Mouse (Mus musculus): ENCODE measurements around the gene Tmem179. TPM values are rescaled to one million over a fixed set of nuclear protein-coding genes. Genes with fewer than 3 reads are reported as not detected.

Tmem179 gene
- total and polyA plus RNA-seq, 3 experiments: not detected

GRCm38 (mm10) chr12:112542920-112543300, 26.4 kb upstream of the Tmem179 start:
- Histone ChIP-seq H3K79me2 (replicated peaks; ENCODE audit: control insufficient read depth, extremely low read depth, insufficient read depth, poor library complexity, severe bottlenecking) (no peaks in the 10 kb centered on the region), H3K9ac (ENCODE audit: insufficient read depth, low read depth) (no peak overlapping the region), H3K27me3 (replicated peaks) (peaks cover 47% of the 10 kb centered on the region), H3K27ac (ENCODE audit: insufficient read depth, low read depth) (no peak overlapping the region), H3K36me3 (replicated peaks in 1 of 2; ENCODE audit: control insufficient read depth in 1 of 2, insufficient read depth in 1 of 2, low read length in 1 of 2) (no peaks in the 10 kb centered on the region), H3K4me3 (replicated peaks in 1 of 3; ENCODE audit: low read depth in 2 of 3, low read length in 2 of 3, poor library complexity in 1 of 3) (no peak overlapping the region), H3K4me1 (ENCODE audit: control insufficient read depth in 1 of 2, insufficient read depth in 2 of 2) (peaks cover 4 to 23% of the 10 kb centered on the region in 2 experiments), H3K9me3 (replicated peaks; ENCODE audit: low read length) (no peaks in the 10 kb centered on the region), H3K4me2 (ENCODE audit: insufficient read depth, low read depth, poor library complexity, severe bottlenecking) (0 out of 2 replicates have a peak overlapping the region, but pooled peaks have one; percentile 25)
- TF ChIP-seq ZNF384 (IDR thresholded peaks at IDR 0.05; ENCODE audit: low read depth, low read length): no peak
- TF ChIP-seq ZC3H11A (IDR thresholded peaks at IDR 0.05; ENCODE audit: low read depth, low read length): peak; percentile 46
- TF ChIP-seq PAX5 (IDR thresholded peaks at IDR 0.05; ENCODE audit: low read length): no peak
- TF ChIP-seq IRF4 (IDR thresholded peaks at IDR 0.05; ENCODE audit: low read depth, low read length): peak; percentile 24; the same call in 1 of the 2 replicates
- peak; percentile 96 for TF ChIP-seq RAD21 (IDR thresholded peaks at IDR 0.05; ENCODE audit: low read depth, low read length)
- peak; percentile 87 for TF ChIP-seq SMC3 (IDR thresholded peaks at IDR 0.05; ENCODE audit: low read depth, low read length)
- peak; percentile 73 to 97 for TF ChIP-seq CTCF (conservative IDR thresholded peaks at IDR 0.05 in 1 of 2, IDR thresholded peaks at IDR 0.05 in 1 of 2; ENCODE audit: low read depth in 2 of 2, low read length in 2 of 2)
- in situ Hi-C loops (cut with MboI; ENCODE audit: low pct_ligation_motif_present, low pct_unique_long_range_greater_than_20kb, low sequenced_read_pairs): loop anchor here (5.0 kb wide), 1 partner anchor 36 kb away; no protein-coding TSS in a partner anchor
- peak; percentile 83 for DNase-seq (ENCODE audit: extremely low read depth)
- dilution Hi-C loops (cut with MboI; ENCODE audit: extremely low pct_ligation_motif_present, extremely low pct_unique_long_range_greater_than_20kb, low sequenced_read_pairs): no loop called here

GRCm38 (mm10) chr12:112542257-112542919, 25.8 kb upstream of the Tmem179 start:
- no peaks in the 10 kb centered on the region for H3K9me3 ChIP-seq (replicated peaks; ENCODE audit: low read length)
- dilution Hi-C loops (cut with MboI; ENCODE audit: extremely low pct_ligation_motif_present, extremely low pct_unique_long_range_greater_than_20kb, low sequenced_read_pairs): no loop called here
- no peak for DNase-seq (ENCODE audit: extremely low read depth)
- H3K4me2 ChIP-seq (ENCODE audit: insufficient read depth, low read depth, poor library complexity, severe bottlenecking): 0 out of 2 replicates have a peak overlapping the region, but pooled peaks have one; percentile 25
- no peaks in the 10 kb centered on the region for H3K79me2 ChIP-seq (replicated peaks; ENCODE audit: control insufficient read depth, extremely low read depth, insufficient read depth, poor library complexity, severe bottlenecking)
- no peaks in the 10 kb centered on the region for H3K36me3 ChIP-seq (replicated peaks in 1 of 2; ENCODE audit: control insufficient read depth in 1 of 2, insufficient read depth in 1 of 2, low read length in 1 of 2)
- H3K9ac ChIP-seq (ENCODE audit: insufficient read depth, low read depth): no peak overlapping the region
- H3K4me3 ChIP-seq (replicated peaks in 1 of 3; ENCODE audit: low read depth in 2 of 3, low read length in 2 of 3, poor library complexity in 1 of 3): no peak overlapping the region
- H3K27me3 ChIP-seq (replicated peaks): peaks cover 52% of the 10 kb centered on the region
- in situ Hi-C loops (cut with MboI; ENCODE audit: low pct_ligation_motif_present, low pct_unique_long_range_greater_than_20kb, low sequenced_read_pairs): loop anchor here (5.0 kb wide), 1 partner anchor 35 kb away; no protein-coding TSS in a partner anchor
- H3K27ac ChIP-seq (ENCODE audit: insufficient read depth, low read depth): no peak overlapping the region
- TF ChIP-seq TBP (conservative IDR thresholded peaks at IDR 0.05; ENCODE audit: low read depth, low read length): no peak
- TF ChIP-seq KAT2A (IDR thresholded peaks at IDR 0.05; ENCODE audit: insufficient replicate concordance, low read length): no peak
- TF ChIP-seq JUN (IDR thresholded peaks at IDR 0.05; ENCODE audit: insufficient read depth, low read depth, low read length): no peak
- no peak for TF ChIP-seq EP300 (IDR thresholded peaks at IDR 0.05; ENCODE audit: low read length)
- no peak for TF ChIP-seq ETS1 (conservative IDR thresholded peaks at IDR 0.05; ENCODE audit: low read depth, low read length)
- TF ChIP-seq MAX (IDR thresholded peaks at IDR 0.05; ENCODE audit: low read length): no peak
- no peak for TF ChIP-seq SIN3A (IDR thresholded peaks at IDR 0.05; ENCODE audit: low read length)
- no peak for TF ChIP-seq MXI1 (IDR thresholded peaks at IDR 0.05; ENCODE audit: low read depth, low read length)
- no peak for TF ChIP-seq USF2 (conservative IDR thresholded peaks at IDR 0.05; ENCODE audit: low read depth, low read length)
- H3K4me1 ChIP-seq (ENCODE audit: control insufficient read depth in 1 of 2, insufficient read depth in 2 of 2): peaks cover 4 to 23% of the 10 kb centered on the region in 2 experiments
